Mouse (Mus musculus): ENCODE data around the gene Htr1d.

GRCm38 (mm10) chr4:136434029-136434428 lies 10.7 kb downstream of the Htr1d start:
- TF ChIP-seq CTCF (IDR thresholded peaks at IDR 0.05; ENCODE audit: low read depth, low read length) (no peak), TAL1 (conservative IDR thresholded peaks at IDR 0.05; ENCODE audit: low read depth, low read length) (no peak), GATA1 (IDR thresholded peaks at IDR 0.05; ENCODE audit: borderline replicate concordance, low read length) (no peak), POLR2AphosphoS5 (IDR thresholded peaks at IDR 0.05; ENCODE audit: insufficient replicate concordance, low read depth, low read length) (no peak)

All from G1E (cell line).